Mouse (Mus musculus): ENCODE measurements around the gene Col11a1. TPM values are rescaled to one million over a fixed set of nuclear protein-coding genes. Genes with fewer than 3 reads are reported as not detected.

The Col11a1 gene
- polyA plus RNA-seq, 1 experiment from 2014 or later: 4.6 TPM

- Histone ChIP-seq H3K9ac (ENCODE audit: low read length) (no peak overlapping the region), H3K4me2 (ENCODE audit: low read depth, low read length) (no peak overlapping the region), H3K9me3 (replicated peaks; ENCODE audit: control insufficient read depth, low read length) (no peaks in the 10 kb centered on the region), H3K27ac (ENCODE audit: low read length) (no peak overlapping the region), H3K27me3 (ENCODE audit: control insufficient read depth, insufficient read depth, low read length) (no peaks in the 10 kb centered on the region), H3K4me3 (ENCODE audit: low read length) (no peak overlapping the region), H3K36me3 (ENCODE audit: control insufficient read depth, insufficient read depth) (no peaks in the 10 kb centered on the region), H3K4me1 (ENCODE audit: control insufficient read depth, insufficient read depth, low read length) (no peaks in the 10 kb centered on the region)
- no peak for ATAC-seq (replicated peaks; ENCODE audit: extremely low read depth, insufficient read depth, low FRiP score)
- WGBS: 65% methylated on average over 7 of the region's 7 CpGs
These were observed 69.0 kb downstream of the Col11a1 start for GRCm38 (mm10) chr3:114099335-114099734.

GRCm38 (mm10) chr3:114107099-114107498, 76.8 kb downstream of the Col11a1 start:
- no peak overlapping the region for H3K4me2 ChIP-seq (ENCODE audit: low read depth, low read length)
- H3K4me3 ChIP-seq (ENCODE audit: low read length): no peak overlapping the region
- no peak for ATAC-seq (replicated peaks; ENCODE audit: extremely low read depth, insufficient read depth, low FRiP score)
- 21% methylated on average over 7 of the region's 7 CpGs for WGBS
- H3K9me3 ChIP-seq (replicated peaks; ENCODE audit: control insufficient read depth, low read length): no peaks in the 10 kb centered on the region
- H3K27ac ChIP-seq (ENCODE audit: low read length): no peak overlapping the region
- no peaks in the 10 kb centered on the region for H3K36me3 ChIP-seq (ENCODE audit: control insufficient read depth, insufficient read depth)
- no peak overlapping the region for H3K9ac ChIP-seq (ENCODE audit: low read length)
- H3K4me1 ChIP-seq (ENCODE audit: control insufficient read depth, insufficient read depth, low read length): no peaks in the 10 kb centered on the region
- no peaks in the 10 kb centered on the region for H3K27me3 ChIP-seq (ENCODE audit: control insufficient read depth, insufficient read depth, low read length)

GRCm38 (mm10) chr3:114147140-114147539, 116.8 kb downstream of the Col11a1 start:
- WGBS: 11% methylated on average over 3 of the region's 3 CpGs
- Histone ChIP-seq H3K4me2 (ENCODE audit: low read depth, low read length) (no peak overlapping the region), H3K27me3 (ENCODE audit: control insufficient read depth, insufficient read depth, low read length) (no peaks in the 10 kb centered on the region), H3K27ac (ENCODE audit: low read length) (no peak overlapping the region), H3K36me3 (ENCODE audit: control insufficient read depth, insufficient read depth) (no peaks in the 10 kb centered on the region), H3K4me1 (ENCODE audit: control insufficient read depth, insufficient read depth, low read length) (no peaks in the 10 kb centered on the region), H3K9ac (ENCODE audit: low read length) (no peak overlapping the region), H3K4me3 (ENCODE audit: low read length) (no peak overlapping the region), H3K9me3 (replicated peaks; ENCODE audit: control insufficient read depth, low read length) (no peaks in the 10 kb centered on the region)
- ATAC-seq (replicated peaks; ENCODE audit: extremely low read depth, insufficient read depth, low FRiP score): no peak

GRCm38 (mm10) chr3:114197964-114198750, 167.8 kb downstream of the Col11a1 start:
- Histone ChIP-seq H3K9ac (ENCODE audit: low read length) (no peak overlapping the region), H3K4me2 (ENCODE audit: low read depth, low read length) (no peak overlapping the region), H3K27me3 (ENCODE audit: control insufficient read depth, insufficient read depth, low read length) (no peaks in the 10 kb centered on the region), H3K4me3 (ENCODE audit: low read length) (no peak overlapping the region), H3K4me1 (ENCODE audit: control insufficient read depth, insufficient read depth, low read length) (no peaks in the 10 kb centered on the region), H3K36me3 (ENCODE audit: control insufficient read depth, insufficient read depth) (no peaks in the 10 kb centered on the region), H3K27ac (ENCODE audit: low read length) (no peak overlapping the region), H3K9me3 (replicated peaks; ENCODE audit: control insufficient read depth, low read length) (no peaks in the 10 kb centered on the region)
- no peak for ATAC-seq (replicated peaks; ENCODE audit: extremely low read depth, insufficient read depth, low FRiP score)
- WGBS: 74% methylated on average over 6 of the region's 6 CpGs

GRCm38 (mm10) chr3:114212255-114212654, 181.9 kb downstream of the Col11a1 start:
- Histone ChIP-seq H3K27me3 (ENCODE audit: control insufficient read depth, insufficient read depth, low read length) (no peaks in the 10 kb centered on the region), H3K9me3 (replicated peaks; ENCODE audit: control insufficient read depth, low read length) (no peaks in the 10 kb centered on the region), H3K4me3 (ENCODE audit: low read length) (no peak overlapping the region), H3K27ac (ENCODE audit: low read length) (no peak overlapping the region), H3K9ac (ENCODE audit: low read length) (no peak overlapping the region), H3K36me3 (ENCODE audit: control insufficient read depth, insufficient read depth) (no peaks in the 10 kb centered on the region), H3K4me1 (ENCODE audit: control insufficient read depth, insufficient read depth, low read length) (no peaks in the 10 kb centered on the region), H3K4me2 (ENCODE audit: low read depth, low read length) (no peak overlapping the region)
- 79% methylated on average over 4 of the region's 4 CpGs for WGBS
- no peak for ATAC-seq (replicated peaks; ENCODE audit: extremely low read depth, insufficient read depth, low FRiP score)

GRCm38 (mm10) chr3:114216105-114216504, 185.8 kb downstream of the Col11a1 start:
- no peak overlapping the region for H3K4me2 ChIP-seq (ENCODE audit: low read depth, low read length)
- 76% methylated on average over 5 of the region's 5 CpGs for WGBS
- ATAC-seq (replicated peaks; ENCODE audit: extremely low read depth, insufficient read depth, low FRiP score): no peak

GRCm38 (mm10) chr3:114229501-114229900, 199.2 kb downstream of the Col11a1 start:
- Histone ChIP-seq H3K9me3 (replicated peaks; ENCODE audit: control insufficient read depth, low read length) (no peaks in the 10 kb centered on the region), H3K27me3 (ENCODE audit: control insufficient read depth, insufficient read depth, low read length) (no peaks in the 10 kb centered on the region), H3K4me3 (ENCODE audit: low read length) (no peak overlapping the region), H3K4me1 (ENCODE audit: control insufficient read depth, insufficient read depth, low read length) (no peaks in the 10 kb centered on the region), H3K4me2 (ENCODE audit: low read depth, low read length) (no peak overlapping the region), H3K9ac (ENCODE audit: low read length) (no peak overlapping the region), H3K27ac (ENCODE audit: low read length) (no peak overlapping the region), H3K36me3 (ENCODE audit: control insufficient read depth, insufficient read depth) (no peaks in the 10 kb centered on the region)
- WGBS: 57% methylated on average over 1 of the region's 1 CpGs
- no peak for ATAC-seq (replicated peaks; ENCODE audit: extremely low read depth, insufficient read depth, low FRiP score)

More at GRCm38 (mm10) chr3:114216105-114216504, 185.8 kb downstream of the Col11a1 start:
- H3K27ac ChIP-seq (ENCODE audit: low read length): no peak overlapping the region
- no peaks in the 10 kb centered on the region for H3K9me3 ChIP-seq (replicated peaks; ENCODE audit: control insufficient read depth, low read length)
- H3K4me3 ChIP-seq (ENCODE audit: low read length): no peak overlapping the region
- H3K36me3 ChIP-seq (ENCODE audit: control insufficient read depth, insufficient read depth): no peaks in the 10 kb centered on the region
- no peak overlapping the region for H3K9ac ChIP-seq (ENCODE audit: low read length)
- no peaks in the 10 kb centered on the region for H3K4me1 ChIP-seq (ENCODE audit: control insufficient read depth, insufficient read depth, low read length)
- no peaks in the 10 kb centered on the region for H3K27me3 ChIP-seq (ENCODE audit: control insufficient read depth, insufficient read depth, low read length)

All from heart, embryonic 16.5 days (tissue).